Mouse (Mus musculus) erythroid progenitor cell, adult 5-6 weeks (primary cell): ENCODE measurements around the gene 4933436I01Rik. TPM values are rescaled to one million over a fixed set of nuclear protein-coding genes. Genes with fewer than 3 reads are reported as not detected.

Experiments
- ATAC-seq: replicated peaks from 2 replicates; pipeline ENCODE4 v1.8.0; 2016; ENCODE audit warnings: moderate number of reproducible peaks, mild to moderate bottlenecking, moderate TSS enrichment, inconsistent platforms; ENCODE audit not compliant: poor library complexity, low FRiP score, severe bottlenecking
- total RNA-seq, 2 experiments: library from RNA; stranded (forward) in 1 of 2; stranded (reverse) in 1 of 2; fragments of 150-400 nt in 1 of 2; fragments of 186-747, 209-891 nt in 1 of 2; gene quantifications; 2 replicates each; pipeline versions ENCODE4 v1.2.3 to v1.2.4; 2015 to 2017; ENCODE audit warnings: low replicate concordance in 2 of 2

Gene 4933436I01Rik
- total RNA-seq (2015; ENCODE audit: low replicate concordance): not detected in 2 replicates
- not detected in 2 replicates for total RNA-seq (2017; ENCODE audit: low replicate concordance)

GRCm38 (mm10) chrX:67921350-67921749, at the start of gene 4933436I01Rik:
4933436I01Rik (minus strand) TSS chrX:67921450.
- ATAC-seq: no peak

- no peak for ATAC-seq
Observed at GRCm38 (mm10) chrX:67924769-67925470, 3.7 kb upstream of the 4933436I01Rik start.

GRCm38 (mm10) chrX:67883406-67883805, 37.8 kb downstream of the 4933436I01Rik start:
- no peak for ATAC-seq

Other genes starting within 250 kb of the 4933436I01Rik start
- not detected in 2 replicates for gene Gm1140, start 227.9 kb downstream of the 4933436I01Rik start, total RNA-seq (2015; ENCODE audit: low replicate concordance)
- gene Gm1140, start 227.9 kb downstream of the 4933436I01Rik start, total RNA-seq (2017; ENCODE audit: low replicate concordance): not detected in 2 replicates
- not detected in 2 replicates for gene Gm14692, start 225.8 kb downstream of the 4933436I01Rik start, total RNA-seq (2015; ENCODE audit: low replicate concordance)
- not detected in 2 replicates for gene Gm14692, start 225.8 kb downstream of the 4933436I01Rik start, total RNA-seq (2017; ENCODE audit: low replicate concordance)